Mouse (Mus musculus) liver, embryonic 14.5 days (tissue): ENCODE data around the gene Clec9a. TPM values are rescaled to one million over a fixed set of nuclear protein-coding genes. Genes with fewer than 3 reads are reported as not detected.

Experiments used
- ATAC-seq: fragments of 200-750 bp; cut with Nextera tagmentation; 2 replicates; pipeline ENCODE4 v1.8.0; 2017; ENCODE audit warnings: moderate number of reproducible peaks, mild to moderate bottlenecking, moderate library complexity; ENCODE audit not compliant: insufficient read depth
- DNase-seq, 3 experiments: peaks; one replicate each; pipeline ENCODE4 v3.0.0-alpha.2; 2012 to 2013; ENCODE audit warnings: low read depth in 3 of 3, low spot score in 3 of 3
- H3K27ac ChIP-seq: fragments of 300-500 bp; sonication (generic); 2 replicates; pipeline ENCODE4 v1.5.1; 2014; ENCODE audit warnings: moderate library complexity, mild to moderate bottlenecking, control low read depth, inconsistent platforms
- H3K27me3 ChIP-seq: fragments of 300-500 bp; sonication (generic); 2 replicates; pipeline ENCODE4 v1.6.1; 2014; ENCODE audit warnings: mild to moderate bottlenecking, low read length, moderate library complexity; ENCODE audit not compliant: control insufficient read depth, insufficient read depth
- H3K36me3 ChIP-seq: fragments of 300-500 bp; sonication (generic); replicated peaks from 2 replicates; pipeline ENCODE4 v1.6.1; 2014; ENCODE audit warnings: low read depth; ENCODE audit not compliant: control insufficient read depth, insufficient read depth
- H3K4me1 ChIP-seq, 2 experiments: fragments of 200-500 bp in 1 of 2; fragments of 300-500 bp in 1 of 2; sonication (generic) in 1 of 2; replicated peaks; 2 replicates each; pipeline ENCODE4 v1.6.1; 2012 to 2014; ENCODE audit warnings: antibody characterized with exemption in 1 of 2, inconsistent platforms in 1 of 2, low read length in 1 of 2; ENCODE audit not compliant: control insufficient read depth in 2 of 2, insufficient read depth in 2 of 2
- H3K4me2 ChIP-seq: fragments of 300-500 bp; sonication (generic); 2 replicates; pipeline ENCODE4 v1.6.1; 2014; ENCODE audit warnings: low read depth, mild to moderate bottlenecking, control low read depth, moderate library complexity
- H3K4me3 ChIP-seq, 2 experiments: fragments of 200-500 bp in 1 of 2; fragments of 300-500 bp in 1 of 2; sonication (generic) in 1 of 2; 2 replicates each; pipeline ENCODE4 v1.5.1; 2012 to 2014; ENCODE audit warnings: low read depth in 2 of 2, low read length in 2 of 2, mild to moderate bottlenecking in 2 of 2, control low read depth in 1 of 2, inconsistent platforms in 1 of 2, moderate library complexity in 1 of 2; ENCODE audit not compliant: insufficient read depth in 1 of 2
- H3K9ac ChIP-seq: fragments of 300-500 bp; sonication (generic); replicated peaks from 2 replicates; pipeline ENCODE4 v1.6.1; 2014; ENCODE audit warnings: mild to moderate bottlenecking, control low read depth, moderate library complexity
- H3K9me3 ChIP-seq: fragments of 300-500 bp; sonication (generic); 2 replicates; pipeline ENCODE4 v1.6.1; 2016; ENCODE audit warnings: low read length, mixed read lengths; ENCODE audit not compliant: control insufficient read depth
- CTCF ChIP-seq: IDR thresholded peaks from 2 replicates; pipeline ENCODE4 v1.5.1; 2016; ENCODE audit warnings: antibody characterized with exemption, low read depth, control low read depth
- EP300 ChIP-seq: IDR thresholded peaks from 2 replicates; pipeline ENCODE4 v1.6.1; 2016; ENCODE audit warnings: antibody characterized with exemption, low read depth
- WGBS: fragments of 180-500 bp; shearing (Covaris S2); extraction: QIAGEN DNeasy Blood & Tissue Kit; methylation state at CpG from one replicate; pipeline ENCODE4 v1.1.7; 2014; ENCODE audit not compliant: insufficient replicate concordance; 5-methylcytosine and 5-hydroxymethylcytosine counted together
- polyA plus RNA-seq, 2 experiments: library from polyadenylated mRNA; depleted of rRNA in 1 of 2; stranded (reverse) in 1 of 2; unstranded in 1 of 2; fragments of >200 nt; fragmentation: Nextera tagmentation in 1 of 2; extraction: Ambion mirVana in 1 of 2; gene quantifications; 2 replicates each; pipeline versions ENCODE4 v1.2.1 to v1.2.3; 2012 to 2014

The Clec9a gene
- polyA plus RNA-seq, 2 experiments: 0.25 to 1.0 TPM

DNA sequence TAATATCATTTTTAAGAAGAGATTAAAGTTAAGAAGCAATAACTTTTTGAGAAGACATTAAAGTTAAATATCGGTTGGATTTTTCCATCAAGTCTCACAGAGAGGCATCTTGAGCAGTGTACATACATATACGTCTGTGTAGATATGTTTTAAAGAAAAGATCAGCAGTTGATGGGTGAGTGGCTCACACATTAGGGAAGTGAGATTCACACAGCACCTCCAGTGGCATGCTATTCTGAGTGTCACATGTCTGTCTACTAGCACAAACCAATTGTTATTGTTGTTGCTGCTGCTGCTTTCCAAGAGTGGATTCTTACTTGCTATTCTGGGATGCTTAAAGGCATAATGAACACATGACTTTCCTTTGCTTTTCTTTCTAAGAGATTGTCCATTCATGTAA, 6.3 kb upstream of the Clec9a start:
- DNase-seq (no peak), ATAC-seq (no peak)
- WGBS: 60% methylated on average over 2 of the region's 2 CpGs
- no peaks in the 10 kb centered on the region for H3K27me3 ChIP-seq
- no peak overlapping the region for H3K4me2 ChIP-seq
- H3K36me3 ChIP-seq: no peaks in the 10 kb centered on the region
- no peak overlapping the region for H3K4me3 ChIP-seq
- H3K4me1 ChIP-seq: no peaks in the 10 kb centered on the region; a peak in 1 of 4 replicates
- TF ChIP-seq EP300 (no peak), CTCF (no peak)
- no peak overlapping the region for H3K9ac ChIP-seq
- H3K9me3 ChIP-seq: no peaks in the 10 kb centered on the region
- no peak overlapping the region for H3K27ac ChIP-seq

DNA sequence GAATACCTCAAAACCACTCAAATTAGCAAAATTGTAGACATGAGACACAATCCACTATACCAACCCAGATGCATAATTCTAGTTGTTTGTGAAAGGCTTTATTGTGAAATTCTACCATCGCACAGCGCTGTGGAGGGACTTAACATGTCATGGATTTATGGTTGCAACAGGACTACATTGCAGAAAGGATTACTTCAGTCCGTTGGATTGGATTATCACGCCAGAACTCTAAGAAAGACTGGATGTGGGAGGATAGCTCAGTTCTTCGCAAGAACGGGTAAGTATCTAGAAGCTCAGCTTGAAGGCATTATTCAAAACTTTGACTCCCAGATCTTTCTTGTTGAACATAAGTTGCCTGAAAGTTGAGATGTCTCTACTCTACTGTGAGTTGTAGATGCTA, 5.3 kb upstream of the Clec9a start:
- 77% methylated on average over 6 of the region's 6 CpGs for WGBS
- Histone ChIP-seq H3K4me2 (no peak overlapping the region), H3K36me3 (no peaks in the 10 kb centered on the region), H3K4me3 (no peak overlapping the region), H3K4me1 (no peaks in the 10 kb centered on the region; a peak in 1 of 4 replicates), H3K9me3 (no peaks in the 10 kb centered on the region), H3K27ac (no peak overlapping the region), H3K27me3 (no peaks in the 10 kb centered on the region), H3K9ac (no peak overlapping the region)
- no peak for DNase-seq
- ATAC-seq: no peak
- TF ChIP-seq EP300 (no peak), CTCF (no peak)

DNA sequence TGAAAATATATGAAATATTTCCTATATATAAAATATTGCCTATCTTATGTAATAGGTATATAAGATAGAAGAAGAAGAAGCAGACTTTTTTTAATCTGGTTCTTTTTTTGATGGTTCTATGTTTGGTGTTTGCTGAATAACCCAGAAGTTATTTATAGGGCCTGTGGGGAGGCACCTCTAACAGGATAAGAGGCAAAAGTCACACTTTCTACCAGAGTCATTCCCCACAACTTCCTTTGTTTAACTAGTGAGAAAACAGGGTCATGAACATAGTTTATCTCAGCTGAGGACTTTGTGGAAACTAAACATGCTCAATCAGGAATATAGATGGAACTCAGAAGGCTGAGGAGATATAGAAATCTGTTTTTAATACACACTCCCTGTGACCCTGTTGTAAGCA, 2.7 kb upstream of the Clec9a start:
- no peak overlapping the region for H3K27ac ChIP-seq
- no peak overlapping the region for H3K9ac ChIP-seq
- H3K4me3 ChIP-seq: no peak overlapping the region
- no peaks in the 10 kb centered on the region for H3K36me3 ChIP-seq
- H3K9me3 ChIP-seq: no peaks in the 10 kb centered on the region
- TF ChIP-seq CTCF (no peak), EP300 (no peak)
- no peak overlapping the region for H3K4me2 ChIP-seq
- H3K27me3 ChIP-seq: no peaks in the 10 kb centered on the region
- no peaks in the 10 kb centered on the region; a peak in 1 of 4 replicates for H3K4me1 ChIP-seq
- ATAC-seq: no peak
- DNase-seq: no peak

DNA sequence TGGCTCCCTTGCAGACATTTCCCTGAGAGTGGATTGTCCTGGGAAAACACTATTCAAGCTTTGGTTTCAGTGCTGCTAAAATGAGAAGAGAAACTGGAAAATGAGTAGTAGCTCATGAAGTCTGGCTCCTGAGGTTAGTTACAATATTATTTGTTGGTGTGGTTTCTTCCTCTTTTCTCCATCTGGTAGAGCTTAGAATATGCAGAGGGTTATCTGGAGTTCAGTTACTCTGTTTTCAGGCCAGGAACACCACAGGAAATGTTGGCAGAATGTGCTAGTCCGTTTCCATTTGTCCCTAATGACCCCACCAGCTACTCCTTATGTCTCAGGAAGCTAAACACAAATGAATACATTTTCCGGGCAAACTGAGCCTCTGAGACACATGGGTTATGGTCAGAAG, 1.3 kb upstream of the Clec9a start:
- Histone ChIP-seq H3K4me3 (no peak overlapping the region), H3K9ac (no peak overlapping the region), H3K36me3 (no peaks in the 10 kb centered on the region), H3K4me2 (no peak overlapping the region), H3K27ac (no peak overlapping the region), H3K4me1 (no peaks in the 10 kb centered on the region; a peak in 1 of 4 replicates), H3K9me3 (no peaks in the 10 kb centered on the region), H3K27me3 (no peaks in the 10 kb centered on the region)
- no peak for TF ChIP-seq EP300
- TF ChIP-seq CTCF: no peak
- ATAC-seq (no peak), DNase-seq (no peak)
- 8% methylated on average over 2 of the region's 2 CpGs for WGBS

DNA sequence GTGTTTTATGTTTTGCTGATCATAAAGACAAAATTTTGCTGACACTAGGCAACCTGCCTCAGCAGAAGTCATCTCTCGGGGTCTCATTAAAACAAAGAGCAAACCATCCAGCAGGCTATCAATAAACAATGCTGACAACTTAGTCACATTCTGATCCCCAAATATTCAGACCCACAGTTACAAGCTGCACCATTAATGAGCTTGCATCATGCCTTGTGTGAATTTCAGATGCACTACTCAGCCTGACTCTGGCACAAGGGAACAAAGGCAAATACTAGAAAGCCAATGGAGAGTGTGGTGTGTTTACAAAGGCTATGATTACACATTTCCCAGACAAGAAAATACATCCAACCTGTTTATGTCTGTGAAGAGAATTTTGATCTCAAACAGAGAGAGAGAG, 5.5 kb downstream of the Clec9a start:
- TF ChIP-seq CTCF (no peak), EP300 (no peak)
- H3K27me3 ChIP-seq: no peaks in the 10 kb centered on the region
- H3K27ac ChIP-seq: no peak overlapping the region
- ATAC-seq (no peak), DNase-seq (no peak)
- no peak overlapping the region for H3K9ac ChIP-seq
- no peak overlapping the region for H3K4me2 ChIP-seq
- H3K9me3 ChIP-seq: no peaks in the 10 kb centered on the region
- H3K4me1 ChIP-seq: no peaks in the 10 kb centered on the region
- 57% methylated on average over 1 of the region's 1 CpGs for WGBS
- no peaks in the 10 kb centered on the region for H3K36me3 ChIP-seq
- no peak overlapping the region for H3K4me3 ChIP-seq

DNA sequence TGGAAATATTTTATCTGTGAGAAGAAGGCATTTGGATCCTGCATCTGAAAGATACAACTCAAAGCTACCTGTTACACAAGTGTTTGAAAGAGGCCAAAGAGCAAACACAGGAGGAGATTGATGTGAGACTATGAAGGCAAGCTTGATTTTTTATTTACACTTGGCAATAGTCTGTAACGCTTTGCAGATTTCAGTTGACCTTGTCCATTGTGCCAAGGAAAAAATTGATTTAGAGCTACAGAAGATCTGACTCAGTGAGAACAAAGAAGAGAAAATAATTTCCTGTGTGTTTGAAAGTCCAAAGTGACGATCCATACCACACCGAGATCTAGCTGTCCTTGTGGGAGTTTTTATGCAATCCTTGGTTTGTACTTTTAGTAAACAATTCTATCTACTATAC, 13.6 kb downstream of the Clec9a start:
- Histone ChIP-seq H3K4me1 (peaks cover 0 to 11% of the 10 kb centered on the region in 2 experiments; a peak in 3 of 4 replicates), H3K4me3 (no peak overlapping the region), H3K27me3 (no peaks in the 10 kb centered on the region), H3K27ac (no peak overlapping the region), H3K36me3 (no peaks in the 10 kb centered on the region), H3K9me3 (no peaks in the 10 kb centered on the region), H3K4me2 (no peak overlapping the region), H3K9ac (no peak overlapping the region)
- WGBS: 66% methylated on average over 3 of the region's 3 CpGs
- no peak for TF ChIP-seq EP300
- TF ChIP-seq CTCF: no peak
- ATAC-seq (no peak), DNase-seq (no peak)
